In genomic region chr8:10619689-10620088, GRCm38 (mm10) we compare ENCODE assay signal across 15 mouse cellular contexts.
DNase-seq lines count a peak whose midpoint lies in the region; ATAC-seq and TF ChIP-seq lines count a peak whose summit lies in the region.
"Had no signal": no experiment of that assay in that cellular context is flagged by ENCODE, and none has a peak within 500 bp of the region (broad histone marks: within the 10 kb centered on the region; RNA-seq: fewer than 3 reads in every experiment).

No protein-coding gene starts in this region.

- H3K4me3 ChIP-seq in liver, embryonic 16.5 days (ENCODE audit: low read depth, low read length), result no peak overlapping the region
- H3K4me3 ChIP-seq in liver, embryonic 12.5 days, result no peak overlapping the region
- H3K4me3 ChIP-seq in kidney, adult 2 months (ENCODE audit: insufficient read depth, low read depth, low read length), result no peak overlapping the region
- H3K4me3 ChIP-seq in hindbrain, embryonic 14.5 days (replicated peaks; ENCODE audit: low read length), result no peak overlapping the region
- H3K4me3 ChIP-seq: heart, embryonic 13.5 days; liver, embryonic 15.5 days; midbrain, embryonic 12.5 days had no signal

- no peaks in the 10 kb centered on the region for H3K4me1 ChIP-seq in liver, embryonic 16.5 days (ENCODE audit: control insufficient read depth, low read depth, low read length)
- H3K4me1 ChIP-seq in liver, embryonic 12.5 days, result no peaks in the 10 kb centered on the region
- H3K4me1 ChIP-seq in kidney, adult 2 months (ENCODE audit: control insufficient read depth, insufficient read depth, low read length), result peaks cover 2% of the 10 kb centered on the region; the same call in 1 of the 2 replicates
- H3K4me1 ChIP-seq in hindbrain, embryonic 14.5 days (replicated peaks; ENCODE audit: control insufficient read depth, insufficient read depth, low read length), result no peaks in the 10 kb centered on the region
- H3K4me1 ChIP-seq: liver, embryonic 15.5 days; midbrain, embryonic 12.5 days had no signal

- TF ChIP-seq POLR2A in kidney, adult 2 months (IDR thresholded peaks at IDR 0.05; ENCODE audit: low read depth, low read length), result no peak

- no peak overlapping the region for H3K9ac ChIP-seq in liver, embryonic 16.5 days (ENCODE audit: low read depth, low read length)
- H3K9ac ChIP-seq in liver, embryonic 12.5 days, result no peak overlapping the region
- no peak overlapping the region for H3K9ac ChIP-seq in hindbrain, embryonic 14.5 days
- H3K9ac ChIP-seq: heart, embryonic 13.5 days; liver, embryonic 15.5 days; midbrain, embryonic 12.5 days had no signal

- 71% methylated on average over 2 of the region's 2 CpGs for WGBS in liver, embryonic 16.5 days (ENCODE audit: insufficient replicate concordance)
- WGBS in liver, embryonic 12.5 days (ENCODE audit: insufficient replicate concordance), result 76% methylated on average over 2 of the region's 2 CpGs
- 48% methylated on average over 2 of the region's 2 CpGs for WGBS in kidney, adult 2 months
- WGBS in large intestine, adult 2 months, result 38% methylated on average over 2 of the region's 2 CpGs
- 95% methylated on average over 2 of the region's 2 CpGs for WGBS in hindbrain, embryonic 14.5 days

- H3K27ac ChIP-seq in liver, embryonic 16.5 days (ENCODE audit: low read length), result no peak overlapping the region
- H3K27ac ChIP-seq in liver, embryonic 12.5 days, result no peak overlapping the region
- H3K27ac ChIP-seq in kidney, adult 2 months (ENCODE audit: insufficient read depth, low read depth, low read length), result no peak overlapping the region
- no peak overlapping the region for H3K27ac ChIP-seq in hindbrain, embryonic 14.5 days
- H3K27ac ChIP-seq: heart, embryonic 13.5 days; liver, embryonic 15.5 days; midbrain, embryonic 12.5 days had no signal

- no peaks in the 10 kb centered on the region for H3K36me3 ChIP-seq in liver, embryonic 16.5 days (ENCODE audit: control insufficient read depth, insufficient read depth)
- no peaks in the 10 kb centered on the region for H3K36me3 ChIP-seq in liver, embryonic 12.5 days
- H3K36me3 ChIP-seq in kidney, adult 2 months (ENCODE audit: control insufficient read depth, insufficient read depth, low read length), result no peaks in the 10 kb centered on the region
- no peaks in the 10 kb centered on the region for H3K36me3 ChIP-seq in hindbrain, embryonic 14.5 days (replicated peaks; ENCODE audit: control insufficient read depth, insufficient read depth)
- H3K36me3 ChIP-seq: heart, embryonic 13.5 days; liver, embryonic 15.5 days; midbrain, embryonic 12.5 days had no signal

- ATAC-seq in liver, embryonic 16.5 days (ENCODE audit: low read depth), result 0 out of 2 replicates have a peak, but pooled peaks have one; percentile 19
- ATAC-seq in liver, embryonic 12.5 days, result no peak
- ATAC-seq in hindbrain, embryonic 14.5 days (ENCODE audit: low FRiP score), result no peak

- no peak overlapping the region for H3K4me2 ChIP-seq in liver, embryonic 16.5 days (ENCODE audit: low read depth, low read length)
- no peak overlapping the region for H3K4me2 ChIP-seq in liver, embryonic 12.5 days
- H3K4me2 ChIP-seq in hindbrain, embryonic 14.5 days (replicated peaks), result no peak overlapping the region
- H3K4me2 ChIP-seq: heart, embryonic 13.5 days; liver, embryonic 15.5 days; midbrain, embryonic 12.5 days had no signal

- H3K27me3 ChIP-seq in liver, embryonic 16.5 days (ENCODE audit: control insufficient read depth, insufficient read depth, low read depth, low read length), result no peaks in the 10 kb centered on the region
- no peaks in the 10 kb centered on the region for H3K27me3 ChIP-seq in liver, embryonic 12.5 days (replicated peaks)
- H3K27me3 ChIP-seq in kidney, adult 2 months (replicated peaks; ENCODE audit: control insufficient read depth, insufficient read depth, low read length), result no peaks in the 10 kb centered on the region
- no peaks in the 10 kb centered on the region for H3K27me3 ChIP-seq in hindbrain, embryonic 14.5 days (ENCODE audit: control insufficient read depth, insufficient read depth, low read length)
- H3K27me3 ChIP-seq: heart, embryonic 13.5 days; liver, embryonic 15.5 days; midbrain, embryonic 12.5 days had no signal

- TF ChIP-seq CTCF in kidney, adult 2 months (conservative IDR thresholded peaks at IDR 0.05; ENCODE audit: insufficient read depth, insufficient read length, low read depth, low read length), result no peak

- H3K9me3 ChIP-seq in liver, embryonic 16.5 days (replicated peaks; ENCODE audit: control insufficient read depth, low read length), result no peaks in the 10 kb centered on the region
- no peaks in the 10 kb centered on the region for H3K9me3 ChIP-seq in liver, embryonic 12.5 days (replicated peaks)
- H3K9me3 ChIP-seq in hindbrain, embryonic 14.5 days (ENCODE audit: control insufficient read depth, low read length), result no peaks in the 10 kb centered on the region
- H3K9me3 ChIP-seq: liver, embryonic 15.5 days had no signal

- peak; percentile 43 for DNase-seq in 3T3-L1 (ENCODE audit: low read depth, low spot score)
- DNase-seq in kidney, adult 2 months, result peak; percentile 52
- DNase-seq in large intestine, adult 2 months (ENCODE audit: low read depth, low spot score), result peak; percentile 76
- no peak for DNase-seq in hindbrain, embryonic 14.5 days (ENCODE audit: low spot score)
- DNase-seq in thymus, postnatal 10 days (ENCODE audit: low spot score in 2 of 2), result no peak
- no peak for DNase-seq in cerebellum, adult 8-10 months
- DNase-seq: cerebellum, adult 2 months; layer of hippocampus, adult 9-11 months; retina, postnatal 1 day; thymus, adult 18-20 months had no signal

Comparison
In these comparisons a context has a peak if more than half of its experiments do, and no peak if none do; other contexts are left out.
1. DNase-seq: peak in 3T3-L1 (single experiment), kidney, adult 2 months (single experiment) and large intestine, adult 2 months (single experiment); none in hindbrain, embryonic 14.5 days (single experiment), thymus, postnatal 10 days (0 of 2) and cerebellum, adult 8-10 months (single experiment).